Mouse (Mus musculus) pancreas, adult 10 weeks (tissue): ENCODE measurements around the gene Vmn2r28. TPM values are rescaled to one million over a fixed set of nuclear protein-coding genes. Genes with fewer than 3 reads are reported as not detected.

Source experiments
- polyA plus RNA-seq: library from polyadenylated mRNA; stranded (reverse); fragments of 350-450 nt; fragmentation: Illumina TruSeq; extraction: RNeasy Lipid Tissue Mini Kit (QIAGEN cat#74804); gene quantifications from one replicate; pipeline ENCODE4 v1.2.3, GENCODE M21; 2015; ENCODE audit warnings: low read depth, low replicate concordance; ENCODE audit not compliant: insufficient read depth

Vmn2r28 gene
- polyA plus RNA-seq: not detected

GRCm38 (mm10) chr7:5493856-5494255 lies at the start of gene Vmn2r28:
Gene Vmn2r28 (minus strand): TSS chr7:5493956.

GRCm38 (mm10) chr7:5456674-5457073 lies 37.1 kb downstream of the Vmn2r28 start, which contains the start of gene Vmn1r59:
Gene Vmn1r59 (minus strand): TSS chr7:5456774.

Other genes starting within 250 kb of the Vmn2r28 start
- not detected for gene Gm5065, start 143.4 kb downstream of the Vmn2r28 start, polyA plus RNA-seq
- not detected for gene Nlrp2, start 142.9 kb downstream of the Vmn2r28 start, polyA plus RNA-seq
- not detected for gene Vmn1r58, start 80.6 kb downstream of the Vmn2r28 start, polyA plus RNA-seq
- gene Vmn1r59, start 37.2 kb downstream of the Vmn2r28 start, polyA plus RNA-seq: not detected
- gene Vmn1r60, start 53.4 kb upstream of the Vmn2r28 start, polyA plus RNA-seq: not detected
- not detected for gene Vmn1r61, start 119.3 kb upstream of the Vmn2r28 start, polyA plus RNA-seq
- gene Vmn1r62, start 179.7 kb upstream of the Vmn2r28 start, polyA plus RNA-seq: not detected